Mouse (Mus musculus): ENCODE data around the gene Vipr1. TPM values are rescaled to one million over a fixed set of nuclear protein-coding genes. Genes with fewer than 3 reads are reported as not detected.

Gene Vipr1
- polyA plus RNA-seq, 1 experiment from 2014 or later: 0.26 TPM

Other genes with a start within 250 kb of the Vipr1 start
- gene Cck, start 147.0 kb upstream of the Vipr1 start, polyA plus RNA-seq (2014; fragmentation: Nextera tagmentation; extraction: Ambion mirVana): 8.6 and 9.0 TPM in 2 replicates
- gene Lyzl4, start 620 bp upstream of the Vipr1 start, polyA plus RNA-seq (2014; fragmentation: Nextera tagmentation; extraction: Ambion mirVana): 0.84 and 1.7 TPM in 2 replicates
- gene Sec22c, start 62.8 kb downstream of the Vipr1 start, polyA plus RNA-seq (2014; fragmentation: Nextera tagmentation; extraction: Ambion mirVana): 10.9 and 12.4 TPM in 2 replicates
- gene Ss18l2, start 67.6 kb downstream of the Vipr1 start, polyA plus RNA-seq (2014; fragmentation: Nextera tagmentation; extraction: Ambion mirVana): 149 and 159 TPM in 2 replicates
- gene Nktr, start 76.5 kb downstream of the Vipr1 start, polyA plus RNA-seq (2014; fragmentation: Nextera tagmentation; extraction: Ambion mirVana): 61.7 and 66.7 TPM in 2 replicates
- 20.1 and 20.6 TPM in 2 replicates for gene Zfp651, start 116.6 kb downstream of the Vipr1 start, polyA plus RNA-seq (2014; fragmentation: Nextera tagmentation; extraction: Ambion mirVana)
- gene Klhl40, start 134.9 kb downstream of the Vipr1 start, polyA plus RNA-seq (2014; fragmentation: Nextera tagmentation; extraction: Ambion mirVana): 35.7 and 41.1 TPM in 2 replicates
- 3.7 and 5.1 TPM in 2 replicates for gene Hhatl, start 149.8 kb downstream of the Vipr1 start, polyA plus RNA-seq (2014; fragmentation: Nextera tagmentation; extraction: Ambion mirVana)
- 1.7 and 2.0 TPM in 2 replicates for gene Ccdc13, start 196.7 kb downstream of the Vipr1 start, polyA plus RNA-seq (2014; fragmentation: Nextera tagmentation; extraction: Ambion mirVana)
- 185 and 192 TPM in 2 replicates for gene Higd1a, start 215.6 kb downstream of the Vipr1 start, polyA plus RNA-seq (2014; fragmentation: Nextera tagmentation; extraction: Ambion mirVana)

Data from embryonic facial prominence, embryonic 14.5 days (tissue).